Mouse (Mus musculus): Measurements from ENCODE around the gene Apol7a. TPM values are rescaled to one million over a fixed set of nuclear protein-coding genes. Genes with fewer than 3 reads are reported as not detected.

The Apol7a gene
- polyA plus RNA-seq, 1 experiment from 2014 or later, result 0.15 TPM

- WGBS, result 30% methylated on average over 6 of the region's 6 CpGs
- no peaks in the 10 kb centered on the region for H3K27me3 ChIP-seq
- H3K4me3 ChIP-seq, result peak overlapping the region; percentile 36
- 0 out of 2 replicates have a peak overlapping the region, but pooled peaks have one; percentile 50 for H3K27ac ChIP-seq
- peak overlapping the region; percentile 63 for H3K4me2 ChIP-seq
- no peak for ATAC-seq (replicated peaks; ENCODE audit: insufficient number of reproducible peaks, insufficient read depth, low FRiP score, low read depth)
- H3K36me3 ChIP-seq, result no peaks in the 10 kb centered on the region
- no peak overlapping the region for H3K9ac ChIP-seq
- H3K9me3 ChIP-seq (replicated peaks), result no peaks in the 10 kb centered on the region
- H3K4me1 ChIP-seq (replicated peaks), result peaks cover 40% of the 10 kb centered on the region
Measured at GRCm38 (mm10) chr15:77359084-77359483, 39.8 kb downstream of the Apol7a start.

- no peak overlapping the region for H3K9ac ChIP-seq
- ATAC-seq (replicated peaks; ENCODE audit: insufficient number of reproducible peaks, insufficient read depth, low FRiP score, low read depth), result peak; percentile 79
- H3K9me3 ChIP-seq (replicated peaks), result no peaks in the 10 kb centered on the region
- WGBS, result 8% methylated on average over 25 of the region's 29 CpGs
- H3K4me3 ChIP-seq, result peak overlapping the region; percentile 36
- H3K27me3 ChIP-seq, result no peaks in the 10 kb centered on the region
- peaks cover 45% of the 10 kb centered on the region for H3K4me1 ChIP-seq (replicated peaks)
- H3K36me3 ChIP-seq, result no peaks in the 10 kb centered on the region
- H3K4me2 ChIP-seq, result peak overlapping the region; percentile 63
- H3K27ac ChIP-seq, result peak overlapping the region; percentile 50; the same call in 1 of the 2 replicates
Measured at GRCm38 (mm10) chr15:77358320-77359040, 40.4 kb downstream of the Apol7a start.

- Histone ChIP-seq H3K4me3 (peak overlapping the region; percentile 12), H3K27ac (peak overlapping the region; percentile 34), H3K27me3 (no peaks in the 10 kb centered on the region), H3K4me1 (replicated peaks) (peaks cover 43% of the 10 kb centered on the region), H3K4me2 (peak overlapping the region; percentile 52), H3K36me3 (no peaks in the 10 kb centered on the region), H3K9ac (no peak overlapping the region), H3K9me3 (replicated peaks) (no peaks in the 10 kb centered on the region)
- peak; percentile 50 for ATAC-seq (replicated peaks; ENCODE audit: insufficient number of reproducible peaks, insufficient read depth, low FRiP score, low read depth)
- 4% methylated on average over 11 of the region's 11 CpGs for WGBS
Measured at GRCm38 (mm10) chr15:77356248-77356810, 42.6 kb downstream of the Apol7a start.

- Histone ChIP-seq H3K4me1 (replicated peaks) (peaks cover 43% of the 10 kb centered on the region), H3K4me2 (no peak overlapping the region), H3K4me3 (no peak overlapping the region), H3K36me3 (no peaks in the 10 kb centered on the region), H3K27ac (peak overlapping the region; percentile 66), H3K9me3 (replicated peaks) (no peaks in the 10 kb centered on the region), H3K27me3 (no peaks in the 10 kb centered on the region), H3K9ac (no peak overlapping the region)
- 64% methylated on average over 6 of the region's 6 CpGs for WGBS
- no peak for ATAC-seq (replicated peaks; ENCODE audit: insufficient number of reproducible peaks, insufficient read depth, low FRiP score, low read depth)
Measured at GRCm38 (mm10) chr15:77354848-77355551, 43.9 kb downstream of the Apol7a start.

- no peaks in the 10 kb centered on the region for H3K36me3 ChIP-seq
- H3K9me3 ChIP-seq (replicated peaks), result no peaks in the 10 kb centered on the region
- no peak overlapping the region for H3K9ac ChIP-seq
- no peaks in the 10 kb centered on the region for H3K27me3 ChIP-seq
- H3K4me1 ChIP-seq (replicated peaks), result peaks cover 43% of the 10 kb centered on the region
- no peak for ATAC-seq (replicated peaks; ENCODE audit: insufficient number of reproducible peaks, insufficient read depth, low FRiP score, low read depth)
- WGBS, result 36% methylated on average over 4 of the region's 4 CpGs
- H3K4me3 ChIP-seq, result no peak overlapping the region
- peak overlapping the region; percentile 66 for H3K27ac ChIP-seq
- no peak overlapping the region for H3K4me2 ChIP-seq
Measured at GRCm38 (mm10) chr15:77354496-77354847, 44.4 kb downstream of the Apol7a start.

GRCm38 (mm10) chr15:77353764-77354163 lies 45.1 kb downstream of the Apol7a start:
- Histone ChIP-seq H3K27ac (no peak overlapping the region), H3K4me2 (no peak overlapping the region), H3K27me3 (no peaks in the 10 kb centered on the region), H3K9ac (no peak overlapping the region), H3K9me3 (replicated peaks) (no peaks in the 10 kb centered on the region), H3K4me3 (no peak overlapping the region), H3K4me1 (replicated peaks) (peaks cover 39% of the 10 kb centered on the region), H3K36me3 (no peaks in the 10 kb centered on the region)
- 14% methylated on average over 4 of the region's 4 CpGs for WGBS
- no peak for ATAC-seq (replicated peaks; ENCODE audit: insufficient number of reproducible peaks, insufficient read depth, low FRiP score, low read depth)

- WGBS, result 68% methylated on average over 7 of the region's 7 CpGs
- Histone ChIP-seq H3K4me3 (no peak overlapping the region), H3K27ac (no peak overlapping the region), H3K36me3 (no peaks in the 10 kb centered on the region), H3K4me1 (replicated peaks) (peaks cover 36% of the 10 kb centered on the region), H3K27me3 (no peaks in the 10 kb centered on the region), H3K9ac (no peak overlapping the region), H3K9me3 (replicated peaks) (no peaks in the 10 kb centered on the region), H3K4me2 (no peak overlapping the region)
- no peak for ATAC-seq (replicated peaks; ENCODE audit: insufficient number of reproducible peaks, insufficient read depth, low FRiP score, low read depth)
Measured at GRCm38 (mm10) chr15:77352863-77353262, 46.0 kb downstream of the Apol7a start.

GRCm38 (mm10) chr15:77350117-77350516 lies 48.8 kb downstream of the Apol7a start:
- H3K4me1 ChIP-seq (replicated peaks), result peaks cover 14% of the 10 kb centered on the region
- H3K4me2 ChIP-seq, result no peak overlapping the region
- no peak overlapping the region for H3K9ac ChIP-seq
- no peaks in the 10 kb centered on the region for H3K27me3 ChIP-seq
- no peaks in the 10 kb centered on the region for H3K9me3 ChIP-seq (replicated peaks)
- H3K36me3 ChIP-seq, result no peaks in the 10 kb centered on the region
- WGBS, result 83% methylated on average over 7 of the region's 7 CpGs
- ATAC-seq (replicated peaks; ENCODE audit: insufficient number of reproducible peaks, insufficient read depth, low FRiP score, low read depth), result no peak
- no peak overlapping the region for H3K27ac ChIP-seq
- H3K4me3 ChIP-seq, result no peak overlapping the region

- H3K9ac ChIP-seq, result no peak overlapping the region
- H3K4me2 ChIP-seq, result no peak overlapping the region
- 0 out of 2 replicates have a peak overlapping the region, but pooled peaks have one; percentile 2 for H3K27ac ChIP-seq
- peaks cover 18% of the 10 kb centered on the region for H3K4me1 ChIP-seq (replicated peaks)
- 72% methylated on average over 7 of the region's 7 CpGs for WGBS
- no peak for ATAC-seq (replicated peaks; ENCODE audit: insufficient number of reproducible peaks, insufficient read depth, low FRiP score, low read depth)
- no peaks in the 10 kb centered on the region for H3K27me3 ChIP-seq
- H3K36me3 ChIP-seq, result no peaks in the 10 kb centered on the region
- no peaks in the 10 kb centered on the region for H3K9me3 ChIP-seq (replicated peaks)
- no peak overlapping the region for H3K4me3 ChIP-seq
Measured at GRCm38 (mm10) chr15:77348146-77348545, 50.8 kb downstream of the Apol7a start.

- Histone ChIP-seq H3K27ac (peak overlapping the region; percentile 86), H3K4me3 (peak overlapping the region; percentile 35), H3K27me3 (no peaks in the 10 kb centered on the region), H3K4me1 (replicated peaks) (peaks cover 29% of the 10 kb centered on the region), H3K9me3 (replicated peaks) (no peaks in the 10 kb centered on the region), H3K36me3 (no peaks in the 10 kb centered on the region), H3K4me2 (peak overlapping the region; percentile 64), H3K9ac (peak overlapping the region; percentile 34)
- peak; percentile 67 for ATAC-seq (replicated peaks; ENCODE audit: insufficient number of reproducible peaks, insufficient read depth, low FRiP score, low read depth)
- 30% methylated on average over 17 of the region's 17 CpGs for WGBS
Measured at GRCm38 (mm10) chr15:77344127-77345125, 54.5 kb downstream of the Apol7a start.
